Mouse (Mus musculus) E14TG2a.4 (cell line): Measurements from ENCODE around the gene Bglap3.
A peak's percentile ranks its signal among the peaks of the same experiment; 100 is the strongest.

Experiments used
- H3K27me3 ChIP-seq: 2 replicates; pipeline ENCODE4 v1.6.1; 2014; ENCODE audit warnings: low read length, control low read depth; ENCODE audit not compliant: insufficient read depth
- H3K36me3 ChIP-seq: 2 replicates; pipeline ENCODE4 v1.6.1; 2014; ENCODE audit warnings: low read length, control low read depth; ENCODE audit not compliant: insufficient read depth
- H3K4me1 ChIP-seq: replicated peaks from 2 replicates; pipeline ENCODE4 v1.6.1; 2014; ENCODE audit warnings: low read depth, low read length, control low read depth
- H3K4me3 ChIP-seq: replicated peaks from 2 replicates; pipeline ENCODE4 v1.5.1; 2014; ENCODE audit warnings: mild to moderate bottlenecking, low read length
- H3K9me3 ChIP-seq: 2 replicates; pipeline ENCODE4 v1.6.1; 2014; ENCODE audit warnings: low read length, control low read depth
- CTCF ChIP-seq: conservative IDR thresholded peaks from 2 replicates; pipeline ENCODE4 v1.5.1; 2014; ENCODE audit warnings: low read length
- NANOG ChIP-seq: IDR thresholded peaks from 2 replicates; pipeline ENCODE4 v1.6.1; 2014; ENCODE audit warnings: borderline replicate concordance, low read length, mixed read lengths
- POU5F1 ChIP-seq: IDR thresholded peaks from 2 replicates; pipeline ENCODE4 v1.6.1; 2014; ENCODE audit warnings: low read length, borderline replicate concordance

Bglap3 gene

DNA sequence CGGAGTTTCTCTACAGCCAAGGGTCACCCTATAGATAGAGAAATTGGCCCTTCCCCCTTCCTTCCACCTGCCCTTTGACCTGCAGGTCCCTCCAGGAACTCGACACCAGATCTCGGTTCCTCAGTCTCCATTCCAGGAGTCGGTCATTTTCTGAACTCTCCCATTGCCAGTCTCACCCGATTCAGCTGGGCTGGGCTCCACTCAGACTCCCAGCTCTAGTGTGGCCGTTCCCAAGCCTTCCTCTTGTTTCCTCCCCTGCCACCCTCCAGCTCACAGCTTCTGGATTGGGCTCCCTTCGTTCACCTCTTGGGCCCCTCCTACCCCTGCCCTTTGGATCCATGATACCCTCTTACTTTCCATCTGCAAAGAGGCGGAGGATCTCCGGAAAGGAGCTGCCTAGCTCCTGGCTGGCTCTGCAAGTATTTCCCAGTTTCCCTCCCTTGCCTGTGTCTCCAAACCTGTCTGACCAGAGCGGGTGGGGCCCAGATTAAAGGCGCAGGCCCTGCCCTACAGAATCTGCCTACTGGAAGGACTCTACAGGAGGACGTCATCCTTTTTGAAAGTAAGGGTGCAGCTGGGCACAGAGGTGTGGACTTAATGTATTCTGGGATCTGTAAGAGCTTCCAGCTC is 38.4 kb downstream of the Bglap3 start:
- Histone ChIP-seq H3K36me3 (peaks cover 38% of the 10 kb centered on the region), H3K27me3 (peaks cover 14% of the 10 kb centered on the region), H3K9me3 (no peaks in the 10 kb centered on the region), H3K4me3 (peak overlapping the region; percentile 93), H3K4me1 (peaks cover 70% of the 10 kb centered on the region)
- TF ChIP-seq NANOG (no peak), POU5F1 (no peak), CTCF (no peak)

- no peak overlapping the region for H3K4me3 ChIP-seq
- H3K4me1 ChIP-seq, result peaks cover 77% of the 10 kb centered on the region
- H3K9me3 ChIP-seq, result no peaks in the 10 kb centered on the region
- peaks cover 14% of the 10 kb centered on the region for H3K27me3 ChIP-seq
- peaks cover 45% of the 10 kb centered on the region for H3K36me3 ChIP-seq
- TF ChIP-seq CTCF (peak; percentile 69), NANOG (no peak), POU5F1 (no peak)
These were observed 41.3 kb downstream of the Bglap3 start for GRCm38 (mm10) chr3:88331282-88331681.

- Histone ChIP-seq H3K9me3 (no peaks in the 10 kb centered on the region), H3K4me1 (peaks cover 77% of the 10 kb centered on the region), H3K4me3 (peak overlapping the region; percentile 51), H3K27me3 (peaks cover 14% of the 10 kb centered on the region), H3K36me3 (peaks cover 51% of the 10 kb centered on the region)
- TF ChIP-seq POU5F1 (no peak), CTCF (no peak), NANOG (no peak)
These were observed 43.6 kb downstream of the Bglap3 start for GRCm38 (mm10) chr3:88328956-88329355.

- H3K4me1 ChIP-seq, result peaks cover 59% of the 10 kb centered on the region
- H3K4me3 ChIP-seq, result peak within 1 kb of the TSS; percentile 88
- H3K36me3 ChIP-seq, result peaks cover 82% of the 10 kb centered on the region
- no peaks in the 10 kb centered on the region for H3K9me3 ChIP-seq
- no peaks in the 10 kb centered on the region for H3K27me3 ChIP-seq
- TF ChIP-seq CTCF (no peak), NANOG (no peak), POU5F1 (no peak)
These were observed 47.6 kb downstream of the Bglap3 start, which contains the start of gene Glmp for GRCm38 (mm10) chr3:88324951-88325405. Gene Glmp (plus strand): TSS chr3:88325023.
